Mouse (Mus musculus) heart, postnatal 0 days (tissue): ENCODE results near the gene Olfr568.

Source experiments
- CTCF ChIP-seq: IDR thresholded peaks from 2 replicates; pipeline ENCODE4 v1.5.1; 2016; ENCODE audit warnings: antibody characterized with exemption, control low read depth, low read depth
- EP300 ChIP-seq: IDR thresholded peaks from 2 replicates; pipeline ENCODE4 v1.6.1; 2016; ENCODE audit warnings: antibody characterized with exemption, low read depth

GRCm38 (mm10) chr7:102924109-102924508, 47.2 kb downstream of the Olfr568 start, which contains the start of gene Olfr572:
- no peak for TF ChIP-seq EP300
- TF ChIP-seq CTCF, result no peak
